Mouse (Mus musculus) erythroblast, embryonic 14.5 days (primary cell): ENCODE data around the gene Iqck.

Experiments used
- GATA1 ChIP-seq: IDR thresholded peaks from 2 replicates; pipeline ENCODE4 v1.6.1; 2012; ENCODE audit warnings: low read length, inconsistent platforms, mixed read lengths
- TAL1 ChIP-seq: IDR thresholded peaks from 3 replicates; pipeline ENCODE4 v1.6.1; 2012; ENCODE audit warnings: low read length, inconsistent platforms, mixed read lengths

DNA sequence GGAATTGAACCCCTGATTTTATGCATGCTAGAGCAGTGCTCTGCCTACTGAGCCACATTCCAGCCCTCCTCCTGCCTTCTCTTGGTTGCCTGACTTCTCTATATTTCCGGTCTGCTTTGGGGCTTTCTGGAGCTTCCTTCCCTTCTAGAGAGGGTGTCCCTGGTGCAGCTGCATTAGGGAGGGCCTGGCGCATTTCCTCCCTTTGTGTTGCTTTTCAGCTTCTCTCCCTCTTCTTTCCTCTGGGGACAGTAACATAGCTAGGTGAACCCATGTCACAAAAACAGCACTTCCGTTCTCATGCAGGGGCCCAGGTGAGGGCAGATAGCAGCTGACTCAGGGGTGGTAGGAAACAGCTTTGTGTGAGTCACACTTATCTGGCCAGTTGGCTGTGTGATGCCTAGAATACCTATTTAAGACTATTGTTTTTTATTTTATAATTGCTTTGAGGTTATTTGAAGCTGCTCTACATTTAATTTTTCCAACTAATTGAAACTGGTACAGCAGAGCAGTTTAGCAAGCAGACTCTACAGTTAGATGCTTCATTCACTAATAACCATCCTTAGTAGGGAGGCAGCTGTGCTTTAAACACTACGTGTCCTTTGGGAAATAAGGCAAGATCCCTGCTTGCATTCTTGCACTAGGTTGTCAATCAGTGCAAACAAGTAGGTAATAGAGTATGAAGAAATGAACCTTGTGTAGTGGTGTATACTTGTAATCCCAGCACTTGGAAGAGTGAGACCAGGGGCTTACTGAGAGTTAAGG lies 67.1 kb downstream of the Iqck start:
- no peak for TF ChIP-seq GATA1
- no peak for TF ChIP-seq TAL1
